Mouse (Mus musculus): ENCODE measurements around the gene Irf6. TPM values are rescaled to one million over a fixed set of nuclear protein-coding genes. Genes with fewer than 3 reads are reported as not detected.

Gene Irf6
- total RNA-seq (2012; rRNA removed), result 3.6 and 4.8 TPM in 2 replicates

DNA sequence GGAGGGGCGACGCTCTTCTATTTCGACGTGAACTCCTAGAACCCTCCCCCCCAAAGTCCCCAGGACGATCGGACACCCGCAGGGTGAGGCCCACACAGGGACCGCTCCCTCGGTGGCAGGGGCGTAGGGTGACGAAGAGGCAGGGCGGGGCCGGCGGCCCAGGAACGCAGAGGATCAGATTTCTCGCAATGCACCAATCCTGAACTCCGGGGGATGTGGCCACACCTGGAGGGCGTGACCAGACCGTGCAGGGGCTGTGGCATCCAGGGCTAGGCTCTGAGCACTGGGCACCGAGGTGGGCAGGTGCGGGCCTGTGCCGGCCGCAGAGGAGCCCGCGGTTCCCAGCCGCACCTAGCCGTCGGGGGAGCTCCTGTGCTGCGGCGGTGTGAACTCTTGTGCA, at the start of gene Irf6:
Gene Irf6, plus strand, starts transcription at position 240 of the 400 bp plus-strand sequence.
- TF ChIP-seq HCFC1 (IDR thresholded peaks at IDR 0.05; ENCODE audit: borderline replicate concordance, insufficient read depth, low read length) (no peak), ZC3H11A (IDR thresholded peaks at IDR 0.05; ENCODE audit: borderline replicate concordance, low read depth, low read length) (no peak), CHD2 (IDR thresholded peaks at IDR 0.05; ENCODE audit: low read depth, low read length) (no peak), MAFK (IDR thresholded peaks at IDR 0.05; ENCODE audit: insufficient read depth, low read depth, low read length) (no peak), ZNF384 (IDR thresholded peaks at IDR 0.05; ENCODE audit: low read depth, low read length) (no peak)
- Histone ChIP-seq H3K36me3 (ENCODE audit: control insufficient read depth, insufficient read depth, low read length, poor library complexity, severe bottlenecking) (no peaks in the 10 kb centered on the region), H3K9ac (ENCODE audit: insufficient read depth, low read depth, low read length, poor library complexity, severe bottlenecking) (peak within 1 kb of the TSS; percentile 38), H3K4me1 (ENCODE audit: control insufficient read depth in 2 of 2, insufficient read depth in 2 of 2, low read length in 2 of 2, poor library complexity in 1 of 2) (no peaks in the 10 kb centered on the region), H3K9me3 (ENCODE audit: control insufficient read depth, insufficient read depth, low read depth, low read length) (no peaks in the 10 kb centered on the region), H3K27ac (ENCODE audit: insufficient read depth, low read depth, low read length, poor library complexity, severe bottlenecking) (no peak within 1 kb of the TSS), H3K4me3 (ENCODE audit: insufficient read depth in 1 of 2, low read depth in 1 of 2, low read length in 2 of 2, poor library complexity in 1 of 2, severe bottlenecking in 1 of 2) (peak within 1 kb of the TSS; percentile 73 to 80)
- DNase-seq (ENCODE audit: low read depth, low spot score), result peak; percentile 61
- in situ Hi-C loops (cut with MboI; ENCODE audit: low sequenced_read_pairs in 2 of 2, unreplicated experiment in 2 of 2), result no loop called here

DNA sequence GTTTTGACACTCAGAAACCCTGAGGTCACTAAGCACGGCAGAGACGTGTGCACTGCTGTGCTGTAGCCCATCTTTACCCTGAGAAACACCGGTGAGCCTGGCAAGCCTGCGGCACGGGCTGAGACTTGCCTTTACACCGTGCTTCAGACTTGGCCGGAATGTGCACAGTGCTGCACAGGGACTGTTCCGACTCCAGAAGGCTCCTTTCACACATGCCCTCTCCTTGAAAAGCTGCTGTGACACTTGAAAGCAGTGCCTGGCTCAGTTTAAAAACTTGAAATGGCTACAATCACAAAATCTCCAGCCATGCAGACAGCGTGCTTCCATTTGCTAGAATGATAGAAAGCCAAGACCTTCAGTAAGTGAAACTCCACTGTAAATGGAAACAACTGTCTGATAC, 40.8 kb upstream of the Irf6 start:
- Histone ChIP-seq H3K4me1 (ENCODE audit: control insufficient read depth in 2 of 2, insufficient read depth in 2 of 2, low read length in 2 of 2, poor library complexity in 1 of 2) (no peaks in the 10 kb centered on the region), H3K9ac (ENCODE audit: insufficient read depth, low read depth, low read length, poor library complexity, severe bottlenecking) (no peak overlapping the region), H3K36me3 (ENCODE audit: control insufficient read depth, insufficient read depth, low read length, poor library complexity, severe bottlenecking) (peaks cover 66% of the 10 kb centered on the region), H3K27ac (ENCODE audit: insufficient read depth, low read depth, low read length, poor library complexity, severe bottlenecking) (no peak overlapping the region), H3K9me3 (ENCODE audit: control insufficient read depth, insufficient read depth, low read depth, low read length) (no peaks in the 10 kb centered on the region), H3K4me3 (ENCODE audit: insufficient read depth in 1 of 2, low read depth in 1 of 2, low read length in 2 of 2, poor library complexity in 1 of 2, severe bottlenecking in 1 of 2) (no peak overlapping the region)
- no peak for TF ChIP-seq ZNF384 (IDR thresholded peaks at IDR 0.05; ENCODE audit: low read depth, low read length)
- TF ChIP-seq HCFC1 (IDR thresholded peaks at IDR 0.05; ENCODE audit: borderline replicate concordance, insufficient read depth, low read length), result no peak
- no peak for TF ChIP-seq MAFK (IDR thresholded peaks at IDR 0.05; ENCODE audit: insufficient read depth, low read depth, low read length)
- TF ChIP-seq CHD2 (IDR thresholded peaks at IDR 0.05; ENCODE audit: low read depth, low read length), result no peak
- no peak for TF ChIP-seq ZC3H11A (IDR thresholded peaks at IDR 0.05; ENCODE audit: borderline replicate concordance, low read depth, low read length)
- DNase-seq (ENCODE audit: low read depth, low spot score), result no peak
- in situ Hi-C loops (cut with MboI; ENCODE audit: low sequenced_read_pairs in 2 of 2, unreplicated experiment in 2 of 2), result no loop called here

DNA sequence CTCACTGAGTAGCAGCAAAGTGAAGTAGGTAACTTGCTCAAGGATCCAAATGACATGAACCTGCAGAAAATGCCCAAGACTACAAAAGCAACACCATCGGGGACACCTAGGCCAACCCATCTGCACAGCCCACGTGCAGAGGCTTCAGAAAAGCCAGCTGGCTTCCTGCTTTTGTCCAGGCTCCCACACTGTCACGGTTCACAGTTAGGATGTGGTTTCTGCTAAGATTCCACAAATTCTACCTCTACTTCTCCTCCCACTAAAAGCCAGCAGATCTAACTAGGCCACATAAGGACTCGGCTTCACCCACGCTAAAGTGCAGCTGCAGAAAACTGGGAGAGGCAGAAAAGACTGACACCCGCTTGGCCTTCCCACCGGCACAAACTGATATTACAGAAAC, 30.1 kb upstream of the Irf6 start:
- H3K4me3 ChIP-seq (ENCODE audit: insufficient read depth in 1 of 2, low read depth in 1 of 2, low read length in 2 of 2, poor library complexity in 1 of 2, severe bottlenecking in 1 of 2), result no peak overlapping the region
- peaks cover 67% of the 10 kb centered on the region for H3K36me3 ChIP-seq (ENCODE audit: control insufficient read depth, insufficient read depth, low read length, poor library complexity, severe bottlenecking)
- H3K9me3 ChIP-seq (ENCODE audit: control insufficient read depth, insufficient read depth, low read depth, low read length), result no peaks in the 10 kb centered on the region
- H3K9ac ChIP-seq (ENCODE audit: insufficient read depth, low read depth, low read length, poor library complexity, severe bottlenecking), result no peak overlapping the region
- no peak overlapping the region for H3K27ac ChIP-seq (ENCODE audit: insufficient read depth, low read depth, low read length, poor library complexity, severe bottlenecking)
- in situ Hi-C loops (cut with MboI; ENCODE audit: low sequenced_read_pairs in 2 of 2, unreplicated experiment in 2 of 2), result no loop called here
- no peak for DNase-seq (ENCODE audit: low read depth, low spot score)
- TF ChIP-seq ZC3H11A (IDR thresholded peaks at IDR 0.05; ENCODE audit: borderline replicate concordance, low read depth, low read length) (no peak), CHD2 (IDR thresholded peaks at IDR 0.05; ENCODE audit: low read depth, low read length) (no peak), ZNF384 (IDR thresholded peaks at IDR 0.05; ENCODE audit: low read depth, low read length) (no peak), MAFK (IDR thresholded peaks at IDR 0.05; ENCODE audit: insufficient read depth, low read depth, low read length) (no peak), HCFC1 (IDR thresholded peaks at IDR 0.05; ENCODE audit: borderline replicate concordance, insufficient read depth, low read length) (no peak)
- no peaks in the 10 kb centered on the region for H3K4me1 ChIP-seq (ENCODE audit: control insufficient read depth in 2 of 2, insufficient read depth in 2 of 2, low read length in 2 of 2, poor library complexity in 1 of 2)

DNA sequence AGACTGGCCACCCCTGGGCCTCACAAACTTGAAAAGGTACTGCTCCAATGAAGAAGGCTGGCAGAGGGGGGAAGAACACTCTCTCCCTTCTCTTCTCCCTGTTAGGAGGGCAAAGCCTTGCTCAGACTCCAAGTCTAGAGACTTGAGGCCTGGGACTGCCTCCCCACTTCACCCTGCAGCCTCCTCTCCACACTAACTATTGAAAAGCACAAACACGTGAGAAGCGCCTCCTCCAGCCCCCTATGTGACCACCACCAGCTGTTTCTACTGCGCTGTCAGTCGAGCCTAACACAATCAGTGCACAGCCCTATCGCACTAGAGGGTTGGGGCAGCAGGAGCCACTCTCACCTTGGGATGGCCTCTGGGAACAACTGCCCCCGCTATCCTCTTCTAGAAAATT, 29.6 kb upstream of the Irf6 start:
- no peaks in the 10 kb centered on the region for H3K9me3 ChIP-seq (ENCODE audit: control insufficient read depth, insufficient read depth, low read depth, low read length)

DNA sequence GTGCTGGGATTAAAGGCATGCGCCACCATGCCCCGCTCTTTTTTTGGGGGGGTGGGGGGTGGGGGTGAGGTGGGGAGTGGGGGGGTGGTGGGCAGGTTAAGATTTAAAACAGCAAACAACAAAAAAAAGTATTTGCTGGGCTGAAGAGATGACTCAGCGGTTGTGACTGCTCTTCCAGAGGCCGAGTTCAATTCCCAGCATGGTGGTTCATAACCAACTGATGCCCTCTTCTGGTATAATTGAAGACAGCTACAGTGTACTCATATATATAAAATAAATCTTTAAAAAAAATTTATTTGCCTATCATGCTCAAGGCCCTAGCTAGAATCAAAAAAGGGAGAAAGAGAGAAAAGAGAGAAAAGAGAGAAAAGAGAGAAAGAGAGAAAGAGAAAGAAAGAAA, 27.1 kb upstream of the Irf6 start:
- Histone ChIP-seq H3K4me3 (ENCODE audit: insufficient read depth in 1 of 2, low read depth in 1 of 2, low read length in 2 of 2, poor library complexity in 1 of 2, severe bottlenecking in 1 of 2) (no peak overlapping the region), H3K4me1 (ENCODE audit: control insufficient read depth in 2 of 2, insufficient read depth in 2 of 2, low read length in 2 of 2, poor library complexity in 1 of 2) (peaks cover 0 to 2% of the 10 kb centered on the region in 2 experiments; a peak in 3 of 4 replicates), H3K9me3 (ENCODE audit: control insufficient read depth, insufficient read depth, low read depth, low read length) (no peaks in the 10 kb centered on the region), H3K27ac (ENCODE audit: insufficient read depth, low read depth, low read length, poor library complexity, severe bottlenecking) (no peak overlapping the region), H3K9ac (ENCODE audit: insufficient read depth, low read depth, low read length, poor library complexity, severe bottlenecking) (no peak overlapping the region), H3K36me3 (ENCODE audit: control insufficient read depth, insufficient read depth, low read length, poor library complexity, severe bottlenecking) (peaks cover 45% of the 10 kb centered on the region)
- in situ Hi-C loops (cut with MboI; ENCODE audit: low sequenced_read_pairs in 2 of 2, unreplicated experiment in 2 of 2), result no loop called here
- DNase-seq (ENCODE audit: low read depth, low spot score), result no peak
- TF ChIP-seq CHD2 (IDR thresholded peaks at IDR 0.05; ENCODE audit: low read depth, low read length), result no peak
- TF ChIP-seq ZNF384 (IDR thresholded peaks at IDR 0.05; ENCODE audit: low read depth, low read length), result no peak
- TF ChIP-seq ZC3H11A (IDR thresholded peaks at IDR 0.05; ENCODE audit: borderline replicate concordance, low read depth, low read length), result no peak
- TF ChIP-seq MAFK (IDR thresholded peaks at IDR 0.05; ENCODE audit: insufficient read depth, low read depth, low read length), result peak; percentile 72
- TF ChIP-seq HCFC1 (IDR thresholded peaks at IDR 0.05; ENCODE audit: borderline replicate concordance, insufficient read depth, low read length), result no peak

More for the DNA sequence above, 29.6 kb upstream of the Irf6 start:
- H3K36me3 ChIP-seq (ENCODE audit: control insufficient read depth, insufficient read depth, low read length, poor library complexity, severe bottlenecking), result peaks cover 64% of the 10 kb centered on the region
- no peak for DNase-seq (ENCODE audit: low read depth, low spot score)
- in situ Hi-C loops (cut with MboI; ENCODE audit: low sequenced_read_pairs in 2 of 2, unreplicated experiment in 2 of 2), result no loop called here
- TF ChIP-seq CHD2 (IDR thresholded peaks at IDR 0.05; ENCODE audit: low read depth, low read length) (no peak), MAFK (IDR thresholded peaks at IDR 0.05; ENCODE audit: insufficient read depth, low read depth, low read length) (no peak), ZNF384 (IDR thresholded peaks at IDR 0.05; ENCODE audit: low read depth, low read length) (no peak), HCFC1 (IDR thresholded peaks at IDR 0.05; ENCODE audit: borderline replicate concordance, insufficient read depth, low read length) (no peak), ZC3H11A (IDR thresholded peaks at IDR 0.05; ENCODE audit: borderline replicate concordance, low read depth, low read length) (no peak)
- H3K4me3 ChIP-seq (ENCODE audit: insufficient read depth in 1 of 2, low read depth in 1 of 2, low read length in 2 of 2, poor library complexity in 1 of 2, severe bottlenecking in 1 of 2), result no peak overlapping the region
- H3K4me1 ChIP-seq (ENCODE audit: control insufficient read depth in 2 of 2, insufficient read depth in 2 of 2, low read length in 2 of 2, poor library complexity in 1 of 2), result no peaks in the 10 kb centered on the region; a peak in 1 of 4 replicates
- no peak overlapping the region for H3K9ac ChIP-seq (ENCODE audit: insufficient read depth, low read depth, low read length, poor library complexity, severe bottlenecking)
- no peak overlapping the region for H3K27ac ChIP-seq (ENCODE audit: insufficient read depth, low read depth, low read length, poor library complexity, severe bottlenecking)

All from ES-E14 (cell line).